Mouse (Mus musculus): ENCODE results near the gene Foxp1. TPM values are rescaled to one million over a fixed set of nuclear protein-coding genes. Genes with fewer than 3 reads are reported as not detected.

Gene Foxp1
- total and polyA plus RNA-seq, 3 experiments, result 16.1 to 42.0 TPM; not detected in 1

GRCm38 (mm10) chr6:99182777-99183176, 339.7 kb downstream of the Foxp1 start:
- no peaks in the 10 kb centered on the region for H3K79me2 ChIP-seq (ENCODE audit: control insufficient read depth, insufficient read depth, low read length, poor library complexity)

GRCm38 (mm10) chr6:99176216-99176615, 346.3 kb downstream of the Foxp1 start:
- Histone ChIP-seq H3K27me3 (ENCODE audit: control insufficient read depth in 1 of 2, insufficient read depth in 2 of 2, low read length in 2 of 2) (no peaks in the 10 kb centered on the region), H3K4me1 (ENCODE audit: control insufficient read depth in 1 of 2, insufficient read depth in 2 of 2, low read length in 2 of 2) (peaks cover 19 to 25% of the 10 kb centered on the region in 2 experiments), H3K27ac (ENCODE audit: control insufficient read depth, low read depth, low read length) (no peak overlapping the region), H3K9me3 (replicated peaks; ENCODE audit: insufficient read depth, low read length) (no peaks in the 10 kb centered on the region), H3K79me2 (ENCODE audit: control insufficient read depth, insufficient read depth, low read length, poor library complexity) (no peaks in the 10 kb centered on the region), H3K4me3 (ENCODE audit: control insufficient read depth in 1 of 2, insufficient read depth in 1 of 2, low read depth in 2 of 2, low read length in 2 of 2) (no peak overlapping the region), H3K9ac (ENCODE audit: control insufficient read depth, low read depth, low read length, poor library complexity, severe bottlenecking) (no peak overlapping the region), H3K36me3 (ENCODE audit: control insufficient read depth in 1 of 2, insufficient read depth in 2 of 2, low read length in 2 of 2) (peaks cover 0 to 25% of the 10 kb centered on the region in 2 experiments; a peak in 2 of 4 replicates)
- no peak for DNase-seq (ENCODE audit: low read depth, low spot score)
- TF ChIP-seq ETS1 (IDR thresholded peaks at IDR 0.05; ENCODE audit: low read depth, low read length) (no peak), HCFC1 (IDR thresholded peaks at IDR 0.05; ENCODE audit: low read depth, low read length) (no peak), CTCF (IDR thresholded peaks at IDR 0.05 in 2 of 3, conservative IDR thresholded peaks at IDR 0.05 in 1 of 3; ENCODE audit: control insufficient read depth in 1 of 3, insufficient read depth in 1 of 3, low read depth in 2 of 3, low read length in 3 of 3, poor library complexity in 1 of 3, severe bottlenecking in 1 of 3) (no peak), SMC3 (IDR thresholded peaks at IDR 0.05; ENCODE audit: low read depth, low read length) (no peak), ELF1 (IDR thresholded peaks at IDR 0.05; ENCODE audit: low read depth, low read length) (no peak), POLR2AphosphoS2 (IDR thresholded peaks at IDR 0.05; ENCODE audit: low read length) (no peak), MXI1 (IDR thresholded peaks at IDR 0.05; ENCODE audit: low read depth, low read length) (no peak), POLR2A (IDR thresholded peaks at IDR 0.05; ENCODE audit: control insufficient read depth in 1 of 2, insufficient read depth in 1 of 2, low read depth in 1 of 2, low read length in 2 of 2, poor library complexity in 1 of 2) (no peak), ZC3H11A (IDR thresholded peaks at IDR 0.05; ENCODE audit: low read depth, low read length) (no peak), SIN3A (IDR thresholded peaks at IDR 0.05; ENCODE audit: low read length) (no peak), NELFE (IDR thresholded peaks at IDR 0.05; ENCODE audit: low read depth, low read length) (no peak), RCOR1 (IDR thresholded peaks at IDR 0.05; ENCODE audit: low read depth, low read length) (no peak), ZMIZ1 (IDR thresholded peaks at IDR 0.05; ENCODE audit: low read depth, low read length) (no peak), BHLHE40 (IDR thresholded peaks at IDR 0.05; ENCODE audit: borderline replicate concordance, low read depth, low read length) (no peak), MAFK (IDR thresholded peaks at IDR 0.05; ENCODE audit: borderline replicate concordance, low read depth, low read length) (no peak), EP300 (IDR thresholded peaks at IDR 0.05; ENCODE audit: low read depth in 1 of 2, low read length in 2 of 2) (no peak), UBTF (IDR thresholded peaks at IDR 0.05; ENCODE audit: borderline replicate concordance, insufficient read depth, low read depth, low read length) (no peak), NRF1 (IDR thresholded peaks at IDR 0.05; ENCODE audit: insufficient read depth, low read depth, low read length, poor library complexity, severe bottlenecking) (no peak), MEF2A (IDR thresholded peaks at IDR 0.05; ENCODE audit: extremely low read depth, insufficient replicate concordance, low read depth, low read length, poor library complexity, severe bottlenecking) (no peak), E2F4 (IDR thresholded peaks at IDR 0.05; ENCODE audit: borderline replicate concordance, low read depth, low read length) (no peak)

More at GRCm38 (mm10) chr6:99182777-99183176, 339.7 kb downstream of the Foxp1 start:
- Histone ChIP-seq H3K27ac (ENCODE audit: control insufficient read depth, low read depth, low read length) (no peak overlapping the region), H3K36me3 (ENCODE audit: control insufficient read depth in 1 of 2, insufficient read depth in 2 of 2, low read length in 2 of 2) (peaks cover 0 to 24% of the 10 kb centered on the region in 2 experiments; a peak in 2 of 4 replicates), H3K4me3 (ENCODE audit: control insufficient read depth in 1 of 2, insufficient read depth in 1 of 2, low read depth in 2 of 2, low read length in 2 of 2) (no peak overlapping the region), H3K27me3 (ENCODE audit: control insufficient read depth in 1 of 2, insufficient read depth in 2 of 2, low read length in 2 of 2) (no peaks in the 10 kb centered on the region), H3K4me1 (ENCODE audit: control insufficient read depth in 1 of 2, insufficient read depth in 2 of 2, low read length in 2 of 2) (peaks cover 18 to 25% of the 10 kb centered on the region in 2 experiments), H3K9me3 (replicated peaks; ENCODE audit: insufficient read depth, low read length) (no peaks in the 10 kb centered on the region), H3K9ac (ENCODE audit: control insufficient read depth, low read depth, low read length, poor library complexity, severe bottlenecking) (no peak overlapping the region)
- no peak for DNase-seq (ENCODE audit: low read depth, low spot score)
- no peak for TF ChIP-seq POLR2AphosphoS5 (IDR thresholded peaks at IDR 0.05; ENCODE audit: borderline replicate concordance, low read depth, low read length)

Data from MEL (cell line).